Mouse (Mus musculus) urinary bladder, adult 2 months (tissue): ENCODE results near the gene Vdr. TPM values are rescaled to one million over a fixed set of nuclear protein-coding genes. Genes with fewer than 3 reads are reported as not detected.

Source experiments
- DNase-seq: peaks from one replicate; pipeline ENCODE4 v3.0.0; 2022; ENCODE audit warnings: low spot score
- polyA plus RNA-seq: library from polyadenylated mRNA; depleted of rRNA; stranded (reverse); fragments of >200 nt; gene quantifications from 2 replicates; pipeline ENCODE4 v1.2.3, GENCODE M21; 2012

Vdr gene
- polyA plus RNA-seq, 1 experiment, result 1.3 TPM

DNA sequence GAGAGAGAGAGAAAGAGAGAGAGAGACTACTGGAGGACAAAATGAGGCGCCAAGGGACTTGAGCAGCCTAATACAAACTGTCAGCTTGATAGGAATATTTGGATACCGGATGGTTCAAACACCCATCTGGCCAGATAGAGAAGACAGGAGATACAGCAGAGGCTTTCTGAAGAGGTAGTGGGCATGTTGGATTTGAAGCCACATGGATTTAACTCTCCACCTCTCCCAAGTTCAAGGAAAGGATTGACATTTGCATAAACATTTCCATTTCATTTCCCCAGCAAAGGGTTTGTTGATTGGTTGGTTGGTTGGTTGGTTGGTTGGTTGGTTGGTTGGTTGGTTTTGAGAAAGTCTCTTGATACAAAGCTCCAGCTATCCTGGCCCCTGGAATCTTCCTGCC, 62.6 kb downstream of the Vdr start:
- DNase-seq, result no peak

DNA sequence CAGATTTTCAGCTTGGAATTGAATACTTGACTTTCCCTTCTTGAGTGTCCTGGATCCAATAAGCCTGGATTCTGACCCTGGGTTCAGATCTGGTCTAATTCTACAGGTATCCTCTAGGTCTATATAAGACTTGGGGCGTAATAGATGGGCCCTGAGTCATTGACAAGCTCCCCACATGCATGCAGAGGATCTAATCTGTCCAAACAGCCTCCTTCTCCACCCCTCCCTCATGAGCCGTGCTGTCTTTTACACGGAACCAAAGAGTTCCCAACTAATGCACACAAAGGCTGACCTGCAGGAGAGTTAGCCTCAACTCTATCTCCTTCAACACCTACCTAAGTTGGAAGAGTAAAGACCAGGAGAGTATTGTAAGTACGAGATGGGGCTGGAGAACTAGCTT, 63.1 kb downstream of the Vdr start:
- no peak for DNase-seq

DNA sequence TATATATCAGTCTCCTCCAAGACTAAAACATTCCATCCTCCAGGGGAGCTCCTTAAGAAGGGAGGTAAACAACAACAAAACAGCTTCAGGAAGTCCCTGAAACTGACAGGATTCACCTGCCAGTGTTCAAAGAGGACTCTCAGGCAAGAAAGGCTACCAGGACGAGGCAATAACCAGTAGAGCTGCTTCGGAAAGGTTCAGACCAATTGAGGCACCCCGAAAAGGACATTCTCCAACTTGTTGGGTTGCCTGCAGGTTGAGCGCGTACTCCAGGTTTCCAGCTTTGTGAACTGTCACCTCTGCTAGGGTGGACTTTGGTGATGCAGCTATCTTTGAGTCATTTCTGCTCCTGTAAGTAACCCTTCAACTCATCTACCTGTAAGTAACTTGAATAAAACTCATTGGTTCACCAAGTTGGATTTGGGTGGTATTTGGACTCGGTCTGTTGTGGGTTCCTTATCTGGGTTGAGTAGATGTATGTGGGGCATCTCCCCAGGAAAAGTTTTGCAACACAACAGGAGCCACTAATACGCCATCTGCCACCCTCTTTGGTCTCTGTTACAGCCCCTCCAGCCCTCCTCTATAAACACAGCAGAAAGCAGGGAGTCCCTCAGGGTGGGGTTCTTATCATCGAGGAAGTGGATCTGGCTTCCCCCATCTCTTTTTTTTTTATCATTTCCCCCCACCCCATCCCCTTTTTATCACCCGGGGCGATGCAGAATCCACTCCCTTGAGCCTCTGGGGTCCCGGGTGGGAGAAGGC, 64.1 kb downstream of the Vdr start:
- no peak for DNase-seq

DNA sequence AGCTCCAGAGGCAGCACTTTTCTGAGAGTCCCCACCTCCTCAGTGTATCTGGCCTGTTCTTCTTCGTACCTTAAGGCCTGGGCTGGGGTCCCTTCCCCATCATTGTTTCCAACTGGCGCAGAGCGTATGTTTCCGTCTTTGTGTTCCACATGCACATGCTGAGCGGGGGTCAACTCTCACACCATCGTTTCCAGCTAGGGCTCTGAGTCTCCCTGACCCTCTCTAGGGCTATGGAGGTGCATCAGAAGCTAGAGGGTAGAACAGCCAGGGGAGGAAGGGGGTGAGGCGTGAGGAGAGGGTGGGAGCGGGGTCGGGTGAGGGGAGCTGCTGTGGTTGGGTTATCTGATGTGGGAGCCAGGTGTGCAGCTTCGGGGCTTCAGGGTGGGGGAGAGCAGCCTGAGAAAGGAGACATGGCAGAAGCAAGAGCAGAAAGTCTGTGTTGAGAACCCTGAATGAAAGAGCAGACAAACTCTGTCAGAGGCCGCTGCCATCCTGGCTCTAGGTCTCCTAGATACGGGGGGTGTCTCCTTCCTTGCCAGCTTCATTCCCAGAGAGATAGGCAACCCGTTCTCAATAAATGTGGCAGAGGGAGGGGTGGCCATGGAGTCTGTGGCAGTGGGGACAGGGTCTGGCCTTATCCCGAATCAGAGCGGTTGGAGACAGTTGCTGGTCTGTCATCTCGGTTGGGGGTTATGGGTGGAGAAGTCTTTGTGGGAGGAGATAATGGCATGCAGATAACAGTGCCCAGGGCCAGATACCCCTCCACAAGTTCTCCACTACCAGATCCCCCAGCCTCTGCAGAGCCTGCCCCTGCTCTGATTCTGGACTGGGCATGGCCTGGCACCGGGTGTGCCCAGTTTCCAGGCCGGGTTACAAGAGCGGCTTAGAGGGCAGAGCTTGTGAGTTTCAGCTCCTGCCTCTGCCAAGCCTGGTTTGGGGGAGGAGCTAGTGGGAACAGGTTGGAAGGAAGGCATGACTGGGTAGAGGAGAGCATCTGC, 66.1 kb downstream of the Vdr start, which contains the start of gene Hdac7:
Gene Hdac7 (minus strand): TSS at position 466 of the 998 bp plus-strand sequence.
- no peak for DNase-seq

DNA sequence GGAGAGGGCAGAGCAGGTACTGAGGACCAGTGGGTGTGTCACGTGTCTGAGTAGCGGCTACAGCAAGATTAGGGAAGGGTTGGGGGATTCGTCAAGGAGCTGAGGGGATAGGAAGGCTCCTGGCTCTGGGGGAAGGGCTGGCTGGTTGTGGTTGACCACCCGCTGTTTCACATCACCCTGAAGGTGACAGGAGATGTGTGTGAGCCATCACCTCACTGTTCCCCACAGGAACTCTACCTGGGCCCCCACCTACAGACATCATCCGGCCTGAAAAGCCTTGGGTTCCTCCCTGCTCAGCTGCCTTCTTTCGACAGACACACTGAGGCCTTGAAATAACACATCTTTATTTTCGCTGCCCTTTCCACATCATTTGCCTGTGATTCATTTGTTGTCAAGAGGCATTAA, 67.2 kb downstream of the Vdr start:
- no peak for DNase-seq

DNA sequence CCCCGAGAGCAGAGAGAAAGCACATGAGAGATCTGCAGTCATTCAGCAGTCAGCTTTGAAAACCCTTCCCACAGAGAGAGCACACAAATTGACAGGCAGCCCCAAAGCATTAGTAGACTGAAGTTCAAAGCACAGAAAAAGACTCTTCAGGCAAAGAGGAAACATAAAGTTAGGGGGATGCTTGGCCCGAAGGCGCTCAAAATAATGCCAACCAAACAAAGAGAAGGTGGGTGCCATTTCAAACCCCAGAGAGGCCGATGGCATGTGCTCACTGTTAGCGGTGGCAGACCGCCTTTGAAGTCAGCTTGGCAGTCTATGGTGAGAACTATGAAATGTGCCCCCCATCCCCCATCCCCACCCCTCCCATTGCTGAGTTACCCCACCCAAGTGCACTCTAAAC, 68.4 kb downstream of the Vdr start:
- DNase-seq, result no peak

DNA sequence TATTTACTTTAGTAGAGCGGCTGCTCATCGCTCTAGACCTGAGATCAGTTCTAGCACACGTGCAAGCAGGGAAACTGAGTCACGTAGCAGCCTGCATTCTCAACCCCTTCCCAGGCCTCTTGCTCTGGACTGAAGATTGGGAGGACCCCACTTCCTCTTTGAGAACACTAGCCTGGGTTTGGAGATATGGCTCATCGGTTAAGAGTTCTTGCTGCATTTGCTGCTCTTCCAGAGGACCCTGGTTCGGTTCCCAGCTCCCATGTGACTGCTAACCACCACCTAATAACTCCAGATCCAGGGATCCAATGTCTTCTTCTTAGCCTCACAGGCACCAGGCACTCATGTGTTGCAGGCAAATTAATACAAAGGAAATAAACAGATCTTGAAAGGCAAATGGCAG, 69.0 kb downstream of the Vdr start:
- DNase-seq, result no peak

DNA sequence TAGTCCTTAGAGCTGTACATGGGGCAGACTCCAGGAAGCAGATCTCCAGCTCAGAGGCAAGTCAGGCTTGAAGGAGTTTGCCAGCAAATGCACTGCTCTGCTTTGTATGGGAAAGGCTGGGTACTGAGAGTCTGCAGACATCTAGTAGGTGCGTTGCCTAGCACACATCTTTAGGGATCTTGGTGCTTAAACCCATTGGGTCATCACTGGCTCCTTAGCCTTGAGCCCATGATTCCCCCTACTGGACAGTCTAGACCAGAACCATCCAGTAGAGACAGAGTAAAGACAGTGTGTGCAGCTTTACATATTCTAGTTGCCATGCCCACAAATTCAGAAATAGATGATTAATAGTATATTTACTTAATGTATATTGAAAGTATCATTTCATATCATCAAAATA, 69.6 kb downstream of the Vdr start:
- DNase-seq, result no peak

DNA sequence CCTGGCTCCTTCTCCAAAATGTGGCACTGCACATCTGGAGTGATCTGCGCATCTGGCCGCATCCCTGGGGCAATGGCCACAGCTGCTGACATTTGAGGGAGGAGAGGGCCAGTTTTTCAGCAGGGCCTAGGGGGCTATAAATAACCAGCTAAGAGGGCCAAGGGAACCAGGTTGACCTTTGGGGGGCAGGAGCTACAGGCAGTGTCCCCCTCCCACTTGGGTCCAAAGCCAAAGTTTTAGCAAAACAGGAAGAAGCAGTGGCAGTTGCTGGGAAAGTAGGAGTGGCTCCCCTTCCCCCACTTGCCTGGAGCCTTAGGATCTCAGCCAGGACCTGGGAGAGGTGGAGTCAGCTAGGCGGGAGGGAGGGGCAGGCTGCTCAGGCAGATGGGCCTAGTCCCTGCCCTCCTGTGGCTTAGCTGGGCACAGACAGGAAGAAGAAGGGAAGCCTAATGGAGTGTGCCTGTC, 70.4 kb downstream of the Vdr start:
- no peak for DNase-seq

DNA sequence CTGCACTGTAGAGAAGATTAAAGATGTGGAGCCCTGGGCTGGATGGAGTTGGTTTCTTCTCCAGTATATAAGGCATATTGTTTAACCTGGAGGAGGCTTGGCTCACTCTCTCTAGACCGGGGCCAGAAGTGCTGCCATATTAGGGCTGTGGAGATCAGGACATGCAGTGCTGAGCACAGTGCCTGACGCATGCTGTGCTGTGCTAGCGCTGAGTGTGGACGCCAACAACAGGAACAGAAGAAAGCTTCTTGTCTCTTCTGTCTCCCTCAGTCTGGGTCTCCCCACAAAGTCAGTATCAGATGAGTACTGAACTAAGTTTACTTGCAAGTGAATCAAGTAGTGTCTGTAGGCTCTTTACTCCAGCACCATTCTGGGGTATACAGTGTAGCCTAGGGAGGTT, 71.0 kb downstream of the Vdr start:
- no peak for DNase-seq

DNA sequence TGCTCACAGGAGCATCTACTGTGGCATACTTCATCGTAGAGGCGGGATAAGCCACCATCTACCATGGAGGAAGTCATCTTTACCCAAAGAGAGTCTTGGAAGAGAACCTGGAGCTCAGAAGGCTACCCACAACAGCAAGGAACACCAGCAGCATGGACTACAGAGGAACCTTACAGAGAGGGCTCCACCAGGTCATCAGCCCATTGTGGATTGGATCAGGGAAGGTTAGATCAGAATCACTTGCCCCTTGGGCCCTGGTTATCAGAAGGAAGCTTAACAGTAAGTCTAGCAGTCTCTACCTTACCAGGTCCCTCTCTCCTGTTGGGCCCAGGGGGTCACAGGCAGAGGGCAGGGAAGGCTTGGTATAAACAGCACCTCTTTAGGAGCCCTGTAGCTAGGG, 71.4 kb downstream of the Vdr start:
- no peak for DNase-seq

DNA sequence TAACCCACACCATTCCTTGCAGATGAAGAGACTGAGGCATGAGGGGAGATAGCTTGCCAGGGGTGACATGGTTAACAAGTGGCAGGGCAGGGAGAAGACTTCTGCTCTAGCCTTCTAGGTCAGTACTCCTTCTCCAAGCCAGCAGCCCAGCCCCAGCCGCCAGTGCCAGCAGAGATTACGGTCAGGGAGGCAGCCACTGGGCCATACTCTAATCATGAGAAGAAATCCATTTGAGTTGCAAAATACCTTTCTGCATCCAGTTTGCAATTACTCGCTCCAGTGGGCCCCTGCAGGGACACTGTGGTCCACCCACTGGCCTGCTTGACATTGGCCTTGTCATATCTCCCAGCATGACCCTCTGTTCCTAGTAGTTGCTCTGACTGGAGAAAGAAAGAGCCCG, 72.0 kb downstream of the Vdr start:
- no peak for DNase-seq

DNA sequence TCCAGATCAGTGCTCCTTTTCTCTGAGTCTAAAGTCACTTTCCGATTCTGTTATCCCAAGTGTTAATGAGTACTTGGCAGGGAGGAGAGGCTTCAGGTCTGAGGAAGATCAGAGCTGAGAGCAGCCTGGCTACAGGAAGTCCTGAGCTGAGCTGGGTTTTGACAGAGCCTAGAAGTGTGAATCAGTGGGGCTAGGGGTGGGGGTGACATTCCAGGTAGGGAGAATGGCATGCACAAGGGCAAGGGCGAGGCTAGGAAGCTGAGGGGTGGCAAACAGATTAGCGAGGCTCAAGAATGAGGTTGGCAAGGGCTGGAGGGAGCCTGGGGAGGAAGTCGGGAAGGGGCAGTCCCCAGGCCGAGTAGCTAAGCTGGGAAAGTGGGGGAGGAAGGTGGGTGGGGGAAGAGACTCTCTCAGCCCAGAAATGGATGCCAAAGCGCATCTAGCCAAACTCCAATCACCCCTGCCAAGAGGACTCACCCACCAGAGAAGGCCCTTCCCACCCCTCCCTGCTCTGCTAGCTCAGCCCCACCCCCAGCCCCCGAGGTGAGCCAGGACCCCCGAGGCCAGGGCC, 72.9 kb downstream of the Vdr start:
- no peak for DNase-seq

DNA sequence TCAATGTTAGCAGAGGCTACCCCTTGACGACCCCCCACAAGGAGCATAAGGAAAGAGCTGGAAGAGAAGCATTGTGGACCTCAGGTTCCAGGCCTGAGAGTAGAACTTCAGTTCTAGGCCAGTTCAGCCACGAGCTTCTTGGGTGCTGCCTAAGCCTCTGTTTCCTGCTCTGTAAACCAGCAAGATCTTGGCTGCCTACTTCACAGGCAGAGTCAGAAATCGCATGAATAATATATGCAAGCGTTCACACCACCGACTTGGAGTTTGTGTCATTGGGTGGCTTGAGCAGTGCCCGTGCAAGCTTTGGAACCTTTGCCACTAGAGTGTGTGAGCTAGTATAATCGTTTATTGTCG, 73.6 kb downstream of the Vdr start:
- DNase-seq, result no peak

DNA sequence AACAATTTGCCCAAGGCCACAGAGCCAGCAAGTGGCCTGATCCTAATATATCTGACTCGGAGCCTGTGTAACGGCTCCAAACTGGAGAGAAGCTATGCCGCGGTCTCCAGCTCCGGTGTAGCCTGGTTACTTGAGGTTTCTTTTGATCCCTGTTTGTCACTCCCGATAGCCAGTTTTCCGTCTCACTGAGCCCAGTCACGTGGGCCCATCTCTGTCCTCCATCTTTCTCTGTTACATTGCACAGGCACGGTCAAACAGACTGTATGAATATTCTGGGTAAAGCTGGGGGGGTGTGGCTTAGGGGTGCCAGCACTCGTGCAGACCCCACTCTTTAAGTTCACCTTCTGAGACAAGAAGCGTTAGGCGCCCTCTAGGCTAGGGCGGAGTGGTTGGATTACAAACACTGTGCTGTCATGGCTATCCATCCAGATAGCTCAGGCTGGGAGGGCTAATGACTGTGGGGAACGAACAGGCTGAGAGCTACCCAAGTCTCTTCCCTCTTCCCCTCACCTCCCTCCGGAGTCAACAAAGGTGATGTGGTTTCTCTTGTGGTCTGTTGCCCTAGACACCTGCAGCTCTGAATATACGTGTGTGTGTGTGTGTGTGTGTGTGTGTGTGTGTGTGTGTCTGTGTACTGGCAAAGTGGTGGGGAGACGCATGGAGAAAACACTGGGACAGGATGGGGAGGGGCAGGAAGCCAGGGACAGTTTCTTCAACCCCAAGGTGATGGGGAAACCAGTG, 74.1 kb downstream of the Vdr start:
- DNase-seq, result no peak

DNA sequence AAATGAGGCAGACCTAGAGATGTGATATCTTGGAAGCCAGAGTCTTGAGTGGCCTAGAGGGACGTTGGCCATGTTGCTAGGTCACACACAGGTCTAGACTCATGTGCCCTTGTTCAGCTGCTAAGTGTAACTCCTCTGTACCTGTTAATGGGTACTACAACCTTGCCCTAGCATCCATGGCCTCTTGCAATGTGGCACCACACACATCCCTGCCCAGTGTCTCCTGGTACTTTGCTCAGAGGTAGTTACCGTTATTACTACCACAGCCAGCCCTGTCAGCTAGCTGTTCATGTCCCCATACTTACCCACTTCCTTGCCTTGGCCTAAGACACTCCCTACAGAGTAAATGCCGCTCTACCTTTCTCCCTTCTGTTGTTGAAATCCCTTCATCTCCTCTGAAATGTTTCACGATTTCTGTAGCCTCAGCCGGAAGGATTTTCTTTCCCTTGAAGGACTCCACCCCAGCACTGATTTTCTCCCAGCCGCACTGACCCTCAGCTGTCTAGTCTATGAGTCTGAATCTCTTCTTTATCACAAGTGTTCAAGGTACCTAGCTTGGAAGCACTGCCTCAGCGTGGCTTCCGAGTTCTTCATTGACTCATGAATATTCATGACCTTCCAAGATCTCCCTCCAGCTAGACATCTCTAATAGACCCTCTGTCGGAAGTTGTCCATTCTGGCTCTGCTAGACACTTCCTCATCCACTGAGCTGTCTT, 77.5 kb downstream of the Vdr start:
- DNase-seq, result no peak

DNA sequence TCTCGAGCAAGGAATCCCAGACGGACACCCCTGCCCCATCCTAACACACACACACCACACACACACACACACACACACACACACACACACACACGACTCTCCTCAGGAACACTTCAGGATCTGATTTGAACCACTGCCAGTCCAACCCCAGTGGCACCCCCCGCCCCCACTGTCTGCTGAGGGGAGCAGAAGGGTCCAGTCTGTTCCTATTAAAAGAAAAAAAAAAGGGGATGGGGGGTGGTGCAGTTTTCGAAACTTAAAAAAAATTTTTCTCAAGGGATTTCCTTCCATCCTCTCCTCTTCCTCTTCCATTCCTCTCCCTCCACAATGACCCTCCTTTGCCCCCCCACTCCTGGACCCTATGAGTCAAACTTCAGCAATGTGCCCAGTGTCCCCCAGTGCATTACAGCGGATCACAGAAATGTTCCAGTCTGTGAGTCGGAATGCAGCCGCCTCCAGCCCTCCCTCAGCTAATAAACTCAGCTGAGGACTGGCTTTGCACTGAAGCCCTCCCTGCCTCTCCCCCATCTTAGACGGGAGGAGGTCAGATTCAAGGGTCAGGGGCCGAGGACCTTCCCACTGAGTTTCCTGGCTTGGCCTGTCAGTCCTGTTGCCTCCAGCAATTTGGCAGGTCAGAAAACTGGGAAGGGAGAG, 78.3 kb downstream of the Vdr start:
- no peak for DNase-seq

DNA sequence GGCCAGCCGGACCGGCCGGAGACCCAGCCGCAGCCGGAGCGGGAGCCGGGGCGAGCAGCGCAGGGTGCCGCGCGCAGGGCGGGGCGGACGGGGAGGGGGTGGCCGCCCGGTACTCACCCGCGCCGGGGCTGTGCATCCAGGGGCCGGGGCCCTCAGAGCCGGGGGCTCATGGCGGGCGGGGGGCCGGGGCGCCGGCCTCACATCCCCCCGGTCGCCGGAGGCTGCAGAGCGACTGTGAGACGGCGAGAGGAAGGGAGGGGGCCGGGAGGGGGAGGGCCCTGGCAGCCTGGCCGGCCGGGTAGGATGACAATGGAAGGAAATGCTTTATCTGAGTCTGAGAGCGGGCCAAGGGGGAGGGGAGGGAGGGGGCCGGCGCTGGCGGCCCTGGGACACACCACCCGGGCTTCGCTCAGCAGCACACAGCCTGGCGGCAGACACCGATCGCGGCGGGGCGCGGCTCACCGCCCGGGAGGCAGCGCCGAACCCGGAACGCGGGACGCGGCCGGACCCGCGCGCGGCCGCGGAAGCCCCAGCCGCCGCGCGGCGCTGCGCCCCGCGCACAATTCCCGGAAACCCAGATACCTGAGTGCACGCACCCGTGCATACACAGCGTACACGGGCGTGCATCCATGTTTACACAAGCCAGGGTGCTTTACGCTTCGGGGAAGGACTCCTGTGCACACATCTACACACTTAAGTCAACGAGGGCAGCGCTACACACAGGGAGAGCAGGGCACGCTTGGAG, 79.0 kb downstream of the Vdr start:
- DNase-seq, result peak; percentile 65

DNA sequence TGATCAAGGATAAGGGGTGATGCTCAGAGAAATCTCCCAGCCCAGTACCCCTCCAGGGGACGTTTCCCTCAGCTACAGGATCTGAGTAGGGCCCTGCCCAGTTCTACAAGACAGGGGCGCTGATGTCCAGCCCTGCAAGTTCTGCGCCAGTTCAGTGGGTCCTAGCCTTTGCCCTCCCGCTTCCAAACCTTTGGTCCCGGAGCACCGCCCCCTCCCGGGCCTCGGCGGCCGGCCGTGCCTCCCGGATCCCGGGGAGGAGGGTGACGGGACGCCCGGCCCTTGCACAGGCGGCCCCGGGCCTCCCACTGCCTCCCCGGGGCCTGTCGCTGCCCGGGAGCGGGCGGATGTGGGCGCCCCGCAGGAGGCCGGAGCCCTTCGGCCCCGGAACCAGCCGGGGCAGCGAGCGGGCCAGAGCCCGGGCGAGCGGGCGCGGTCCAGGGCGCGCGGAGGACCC, 79.6 kb downstream of the Vdr start:
- peak; percentile 60 for DNase-seq

DNA sequence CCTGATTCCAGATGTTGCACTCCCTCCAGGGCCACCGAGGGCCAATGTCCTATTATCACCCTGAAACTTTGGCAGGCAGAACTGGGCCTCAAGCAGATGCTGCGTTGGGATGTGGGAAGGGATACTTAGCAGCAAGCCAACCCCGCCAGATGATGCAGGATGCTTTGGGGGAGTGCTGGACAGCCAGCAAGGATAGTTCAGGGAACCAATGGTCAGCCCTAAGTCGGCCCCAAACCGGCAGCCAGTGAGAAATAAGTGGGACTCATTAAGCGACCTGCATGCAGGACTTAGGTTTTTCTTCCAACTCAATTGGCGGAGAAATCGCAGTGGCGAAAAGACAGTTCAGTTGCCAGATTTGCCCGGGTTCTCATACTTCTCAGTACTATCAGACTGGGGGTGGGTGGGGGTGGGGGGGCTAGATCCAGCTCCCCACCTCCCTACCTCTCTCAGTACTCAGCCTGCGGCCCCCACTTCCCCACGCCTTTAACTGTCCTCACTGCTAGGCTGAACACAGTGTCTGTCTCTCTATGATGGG, 80.1 kb downstream of the Vdr start:
- DNase-seq, result no peak
